Mouse (Mus musculus) bone marrow macrophage, adult 2 months (primary cell): ENCODE results near the gene Lrrc28. TPM values are rescaled to one million over a fixed set of nuclear protein-coding genes. Genes with fewer than 3 reads are reported as not detected.

ENCODE experiments used
- H3K27ac ChIP-seq: 2 replicates; pipeline ENCODE4 v1.5.1; 2012; ENCODE audit warnings: low read depth, low read length; ENCODE audit not compliant: insufficient read depth
- H3K4me1 ChIP-seq: 2 replicates; pipeline ENCODE4 v1.6.1; 2012; ENCODE audit warnings: low read length; ENCODE audit not compliant: control insufficient read depth, insufficient read depth
- H3K4me3 ChIP-seq: 2 replicates; pipeline ENCODE4 v1.5.1; 2012; ENCODE audit warnings: mild to moderate bottlenecking, low read length, moderate library complexity; ENCODE audit not compliant: insufficient read depth
- CTCF ChIP-seq: IDR thresholded peaks from 2 replicates; pipeline ENCODE4 v1.5.1; 2012; ENCODE audit warnings: low read depth, mild to moderate bottlenecking, low read length, moderate library complexity
- POLR2A ChIP-seq: IDR thresholded peaks from 2 replicates; pipeline ENCODE4 v1.6.1; 2012; ENCODE audit warnings: mild to moderate bottlenecking, low read depth, low read length, borderline replicate concordance
- polyA plus RNA-seq: library from polyadenylated mRNA; stranded (reverse); fragments of >200 nt; gene quantifications from 2 replicates; pipeline ENCODE4 v1.2.4, GENCODE M21; 2012; ENCODE audit not compliant: missing spikeins, insufficient read depth, insufficient read length

The Lrrc28 gene
- polyA plus RNA-seq, 1 experiment, result 7.9 TPM

- no peak overlapping the region for H3K4me3 ChIP-seq
- peaks cover 8% of the 10 kb centered on the region for H3K4me1 ChIP-seq
- TF ChIP-seq POLR2A, result no peak
- no peak for TF ChIP-seq CTCF
- no peak overlapping the region for H3K27ac ChIP-seq
These were observed 61.2 kb downstream of the Lrrc28 start for GRCm38 (mm10) chr7:67583852-67584251.

DNA sequence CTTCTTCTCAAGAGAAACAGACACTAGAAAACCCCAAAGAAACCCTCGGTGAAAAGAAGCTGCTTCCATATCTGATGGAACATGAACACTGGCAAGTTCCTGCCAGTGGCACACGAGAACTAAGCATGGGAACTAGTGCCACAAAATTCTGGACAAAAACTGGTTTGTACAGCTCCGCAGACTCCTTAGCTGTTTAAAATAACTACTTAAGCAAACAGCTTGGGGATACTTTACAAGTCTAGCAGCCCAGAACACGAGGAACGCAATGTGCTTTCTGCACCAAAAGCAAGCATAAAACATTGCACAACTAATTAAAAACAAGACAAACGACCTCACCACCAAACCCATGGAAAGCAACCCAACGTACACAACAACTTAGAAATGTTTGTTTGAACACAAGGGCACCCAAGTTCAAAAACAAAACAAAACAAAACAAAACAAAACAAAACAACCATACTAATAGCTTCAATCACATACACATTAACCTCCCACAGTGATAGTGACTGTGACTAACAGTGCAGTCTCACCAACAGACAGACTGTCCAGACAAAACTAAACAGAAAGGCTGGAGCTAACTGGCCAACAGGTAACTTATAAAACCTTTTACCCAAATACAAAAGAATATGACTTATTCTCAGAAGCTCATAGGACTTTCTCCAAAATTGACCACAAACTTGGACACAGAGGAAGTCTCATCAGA is 66.1 kb downstream of the Lrrc28 start:
- H3K4me3 ChIP-seq, result no peak overlapping the region
- no peak for TF ChIP-seq CTCF
- no peak for TF ChIP-seq POLR2A
- no peak overlapping the region for H3K27ac ChIP-seq
- H3K4me1 ChIP-seq, result peaks cover 7% of the 10 kb centered on the region

DNA sequence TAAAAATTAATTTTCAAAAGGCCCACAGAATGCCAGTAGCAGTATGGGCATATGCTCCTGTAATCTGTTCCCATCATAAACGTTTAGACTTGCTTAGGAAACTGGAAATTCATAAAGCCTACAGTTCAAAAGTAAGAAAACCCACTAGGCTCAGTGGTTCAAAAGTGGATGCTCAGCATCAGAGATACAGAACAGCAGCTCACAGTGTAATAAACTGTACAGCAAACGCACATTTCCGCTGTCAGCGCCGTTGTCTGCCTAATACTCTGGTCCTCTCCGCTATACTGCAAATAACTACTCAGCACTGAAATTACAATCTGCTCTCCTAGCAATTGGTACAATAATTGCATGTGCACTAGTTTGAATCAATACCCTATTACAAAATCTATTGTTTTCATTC is 67.0 kb downstream of the Lrrc28 start:
- no peak overlapping the region for H3K27ac ChIP-seq
- H3K4me1 ChIP-seq, result peaks cover 7% of the 10 kb centered on the region
- H3K4me3 ChIP-seq, result no peak overlapping the region
- TF ChIP-seq CTCF (no peak), POLR2A (no peak)

GRCm38 (mm10) chr7:67566510-67567237 is 78.4 kb downstream of the Lrrc28 start:
- H3K4me3 ChIP-seq, result no peak overlapping the region
- no peak overlapping the region for H3K27ac ChIP-seq
- H3K4me1 ChIP-seq, result peaks cover 19% of the 10 kb centered on the region
- TF ChIP-seq CTCF (no peak), POLR2A (no peak)

- Histone ChIP-seq H3K27ac (no peak overlapping the region), H3K4me3 (no peak overlapping the region), H3K4me1 (peaks cover 19% of the 10 kb centered on the region)
- TF ChIP-seq POLR2A (no peak), CTCF (no peak)
These were observed 79.9 kb downstream of the Lrrc28 start for GRCm38 (mm10) chr7:67565132-67565531.

GRCm38 (mm10) chr7:67562176-67562575 is 82.9 kb downstream of the Lrrc28 start:
- TF ChIP-seq POLR2A, result no peak
- TF ChIP-seq CTCF, result no peak
- Histone ChIP-seq H3K27ac (no peak overlapping the region), H3K4me1 (peaks cover 19% of the 10 kb centered on the region), H3K4me3 (no peak overlapping the region)

DNA sequence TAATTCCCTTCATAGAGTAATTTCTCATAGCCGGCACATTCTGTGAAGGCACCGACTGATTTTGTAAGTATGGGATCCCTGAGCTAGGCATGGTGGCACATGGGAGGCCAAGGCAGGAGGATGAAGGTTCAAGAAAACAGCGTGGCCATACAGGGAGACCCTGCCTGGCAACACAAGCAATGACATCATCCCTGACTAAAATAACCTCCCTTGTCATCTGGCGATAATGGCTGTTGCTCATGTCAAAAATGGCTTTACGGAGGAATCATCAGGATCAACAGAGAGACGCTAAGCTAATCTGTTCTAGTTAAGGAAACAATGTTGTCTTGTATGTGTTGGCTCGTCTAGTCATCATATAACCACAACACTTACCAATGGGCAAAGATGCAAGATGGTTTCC is 85.6 kb downstream of the Lrrc28 start:
- Histone ChIP-seq H3K4me3 (no peak overlapping the region), H3K27ac (no peak overlapping the region), H3K4me1 (peaks cover 9% of the 10 kb centered on the region)
- no peak for TF ChIP-seq CTCF
- TF ChIP-seq POLR2A, result no peak

DNA sequence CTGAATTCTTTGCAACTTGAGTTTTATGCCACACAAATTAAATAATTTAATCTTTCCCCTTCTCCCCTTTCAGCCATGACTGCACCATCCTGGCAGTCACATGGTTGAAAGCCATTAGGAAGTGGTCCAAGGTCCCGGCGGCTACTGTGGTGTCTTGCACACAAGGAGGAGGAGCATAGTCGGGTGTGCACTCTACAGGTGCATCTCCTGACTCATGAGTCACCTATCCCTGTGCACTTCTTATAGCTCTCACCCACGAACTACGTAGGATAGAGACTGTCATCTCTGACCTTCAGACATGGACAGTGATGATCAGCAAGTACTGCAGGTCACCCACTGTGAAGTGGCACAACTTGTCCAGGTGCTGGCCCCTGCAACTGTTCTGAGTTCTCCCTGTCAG is 86.8 kb downstream of the Lrrc28 start:
- no peak for TF ChIP-seq CTCF
- TF ChIP-seq POLR2A, result no peak
- H3K4me1 ChIP-seq, result peaks cover 7% of the 10 kb centered on the region; the same call in 1 of the 2 replicates
- H3K27ac ChIP-seq, result no peak overlapping the region
- no peak overlapping the region for H3K4me3 ChIP-seq

DNA sequence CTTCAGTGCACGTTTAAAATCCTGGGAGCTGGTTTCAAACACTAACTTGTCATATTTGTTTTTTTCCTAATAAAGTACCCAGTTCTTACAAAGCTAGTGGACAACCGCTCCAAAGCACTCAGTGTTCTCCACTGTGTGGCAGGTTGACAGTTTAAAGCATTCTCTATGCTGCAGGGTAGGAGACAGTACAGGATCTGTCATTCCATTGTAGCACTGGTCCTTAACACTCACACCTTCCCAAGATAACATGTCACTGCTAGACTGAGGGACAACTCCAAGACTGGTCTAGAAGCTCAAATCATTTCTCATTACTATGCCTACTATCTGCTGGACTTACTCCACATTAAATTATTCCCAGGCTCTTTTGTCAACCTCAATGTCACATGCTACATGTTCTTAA is 90.2 kb downstream of the Lrrc28 start:
- Histone ChIP-seq H3K27ac (no peak overlapping the region), H3K4me3 (no peak overlapping the region), H3K4me1 (peaks cover 21% of the 10 kb centered on the region)
- TF ChIP-seq POLR2A (no peak), CTCF (no peak)

- no peak overlapping the region for H3K27ac ChIP-seq
- no peak overlapping the region for H3K4me3 ChIP-seq
- TF ChIP-seq POLR2A (no peak), CTCF (no peak)
- H3K4me1 ChIP-seq, result peaks cover 23% of the 10 kb centered on the region
These were observed 93.8 kb downstream of the Lrrc28 start for GRCm38 (mm10) chr7:67551242-67551641.
